Mouse (Mus musculus) left cerebral cortex, postnatal 14 days (tissue): ENCODE data around the gene 1110008P14Rik. TPM values are rescaled to one million over a fixed set of nuclear protein-coding genes. Genes with fewer than 3 reads are reported as not detected.

Experiments used
- total RNA-seq, 2 experiments: library from RNA; stranded (reverse); gene quantifications; 2 replicates each; pipeline ENCODE4 v1.2.3; 2021

1110008P14Rik gene
- total RNA-seq, 2 experiments from 2014 or later = 265 to 282 TPM

Other genes with a start within 250 kb of the 1110008P14Rik start
- 100 to 1,000 TPM; 244 to 245 TPM for gene Prrc2b, start 230.9 kb downstream of the 1110008P14Rik start, total RNA-seq
- 10 to 100 TPM; 21.6 to 23.7 TPM for gene Pomt1, start 145.3 kb downstream of the 1110008P14Rik start, total RNA-seq
- 10 to 100 TPM; 57.5 to 64.7 TPM for gene Uck1, start 121.8 kb downstream of the 1110008P14Rik start, total RNA-seq
- gene Golga2, start 94.6 kb downstream of the 1110008P14Rik start, total RNA-seq = 10 to 100 TPM; 78.9 to 83.9 TPM
- gene Swi5, start 93.9 kb downstream of the 1110008P14Rik start, total RNA-seq = 100 to 1,000 TPM; 204 to 219 TPM
- gene Ciz1, start 29.6 kb downstream of the 1110008P14Rik start, total RNA-seq = 10 to 100 TPM; 69.5 to 79.0 TPM
- 1,000 to 10,000 TPM; 1,093 to 1,153 TPM for gene Dnm1, start 28.6 kb downstream of the 1110008P14Rik start, total RNA-seq
- gene Lcn2, start 6.3 kb upstream of the 1110008P14Rik start, total RNA-seq = 1 to 10 TPM; 1.5 to 2.6 TPM
- 10 to 100 TPM; 43.5 to 48.3 TPM for gene Ptges2, start 14.0 kb upstream of the 1110008P14Rik start, total RNA-seq
- gene Naif1, start 68.5 kb upstream of the 1110008P14Rik start, total RNA-seq = 1 to 10 TPM; 4.0 to 4.1 TPM
- 10 to 100 TPM; 52.1 to 55.4 TPM for gene Slc25a25, start 69.5 kb upstream of the 1110008P14Rik start, total RNA-seq
- gene Fam102a, start 153.4 kb upstream of the 1110008P14Rik start, total RNA-seq = 10 to 100 TPM; 35.2 to 44.4 TPM
- 10 to 100 TPM; 78.7 to 86.3 TPM for gene Dpm2, start 188.9 kb upstream of the 1110008P14Rik start, total RNA-seq
- 10 to 100 TPM; 12.7 to 14.3 TPM for gene Pip5kl1, start 192.9 kb upstream of the 1110008P14Rik start, total RNA-seq
- 1 to 10 TPM in 1 of 2 experiments, under 1 TPM in 1; 0.86 to 1.1 TPM for gene 9430097D07Rik, start 193.7 kb upstream of the 1110008P14Rik start, total RNA-seq
- gene St6galnac4, start 205.2 kb upstream of the 1110008P14Rik start, total RNA-seq = 10 to 100 TPM; 36.2 to 38.4 TPM
- gene St6galnac6, start 217.8 kb upstream of the 1110008P14Rik start, total RNA-seq = 100 to 1,000 TPM; 110 to 114 TPM
- 100 to 1,000 TPM; 162 to 164 TPM for gene Ak1, start 239.8 kb upstream of the 1110008P14Rik start, total RNA-seq